Mouse (Mus musculus) kidney, adult 8-10 months (tissue): ENCODE results near the gene Gm49394.
A peak's percentile ranks its signal among the peaks of the same experiment; 100 is the strongest.

Experiments used
- DNase-seq, 2 experiments: peaks; one replicate each; pipeline ENCODE4 v3.0.0; 2022

Gm49394 gene

GRCm38 (mm10) chr7:142669751-142670625, at the start of gene Gm49394:
Gene Gm49394, minus strand, starts transcription at chr7:142669942.
- no peak for DNase-seq

GRCm38 (mm10) chr7:142714783-142715498, 45.2 kb upstream of the Gm49394 start:
- DNase-seq, result peak; percentile 11 to 44

GRCm38 (mm10) chr7:142706873-142707272, 37.1 kb upstream of the Gm49394 start:
- no peak for DNase-seq

GRCm38 (mm10) chr7:142699334-142699860, 29.7 kb upstream of the Gm49394 start:
- DNase-seq, result no peak

GRCm38 (mm10) chr7:142678611-142679010, 8.9 kb upstream of the Gm49394 start:
- peak; percentile 32 to 55 for DNase-seq

GRCm38 (mm10) chr7:142675644-142676043, 5.9 kb upstream of the Gm49394 start:
- DNase-seq, result peak; percentile 23 to 68

- no peak for DNase-seq
Measured at GRCm38 (mm10) chr7:142675141-142675540, 5.4 kb upstream of the Gm49394 start.

- DNase-seq, result peak; percentile 12 to 42
Measured at GRCm38 (mm10) chr7:142672120-142672519, 2.4 kb upstream of the Gm49394 start.

GRCm38 (mm10) chr7:142671067-142671466, 1.3 kb upstream of the Gm49394 start:
- no peak for DNase-seq

GRCm38 (mm10) chr7:142668328-142668727, 1.4 kb downstream of the Gm49394 start:
- DNase-seq, result no peak

GRCm38 (mm10) chr7:142667521-142667920, 2.2 kb downstream of the Gm49394 start:
- DNase-seq, result no peak

GRCm38 (mm10) chr7:142666659-142667058, 3.1 kb downstream of the Gm49394 start, which contains the start of gene Igf2:
Gene Igf2, minus strand, starts transcription at chr7:142666816.
- DNase-seq, result peak; percentile 11 to 17

GRCm38 (mm10) chr7:142666109-142666508, 3.6 kb downstream of the Gm49394 start:
- no peak for DNase-seq

GRCm38 (mm10) chr7:142665364-142665763, 4.4 kb downstream of the Gm49394 start:
- DNase-seq, result no peak

- DNase-seq, result no peak
Measured at GRCm38 (mm10) chr7:142664465-142665029, 5.2 kb downstream of the Gm49394 start.

GRCm38 (mm10) chr7:142663931-142664421, 5.8 kb downstream of the Gm49394 start:
- no peak for DNase-seq

GRCm38 (mm10) chr7:142663151-142663550, 6.6 kb downstream of the Gm49394 start:
- DNase-seq, result no peak

- DNase-seq, result no peak
Measured at GRCm38 (mm10) chr7:142661811-142662210, 7.9 kb downstream of the Gm49394 start.

- DNase-seq, result no peak
Measured at GRCm38 (mm10) chr7:142661046-142661445, 8.7 kb downstream of the Gm49394 start.

- DNase-seq, result no peak
Measured at GRCm38 (mm10) chr7:142660651-142660945, 9.1 kb downstream of the Gm49394 start.

GRCm38 (mm10) chr7:142659767-142660650, 9.7 kb downstream of the Gm49394 start:
- no peak for DNase-seq

- no peak for DNase-seq
Measured at GRCm38 (mm10) chr7:142659181-142659681, 10.5 kb downstream of the Gm49394 start.
